Mouse (Mus musculus): ENCODE data around the gene Rnf43.

The Rnf43 gene

GRCm38 (mm10) chr11:87759609-87760005, 97.1 kb downstream of the Rnf43 start:
- DNase-seq (ENCODE audit: inconsistent ontology term), result no peak

DNA sequence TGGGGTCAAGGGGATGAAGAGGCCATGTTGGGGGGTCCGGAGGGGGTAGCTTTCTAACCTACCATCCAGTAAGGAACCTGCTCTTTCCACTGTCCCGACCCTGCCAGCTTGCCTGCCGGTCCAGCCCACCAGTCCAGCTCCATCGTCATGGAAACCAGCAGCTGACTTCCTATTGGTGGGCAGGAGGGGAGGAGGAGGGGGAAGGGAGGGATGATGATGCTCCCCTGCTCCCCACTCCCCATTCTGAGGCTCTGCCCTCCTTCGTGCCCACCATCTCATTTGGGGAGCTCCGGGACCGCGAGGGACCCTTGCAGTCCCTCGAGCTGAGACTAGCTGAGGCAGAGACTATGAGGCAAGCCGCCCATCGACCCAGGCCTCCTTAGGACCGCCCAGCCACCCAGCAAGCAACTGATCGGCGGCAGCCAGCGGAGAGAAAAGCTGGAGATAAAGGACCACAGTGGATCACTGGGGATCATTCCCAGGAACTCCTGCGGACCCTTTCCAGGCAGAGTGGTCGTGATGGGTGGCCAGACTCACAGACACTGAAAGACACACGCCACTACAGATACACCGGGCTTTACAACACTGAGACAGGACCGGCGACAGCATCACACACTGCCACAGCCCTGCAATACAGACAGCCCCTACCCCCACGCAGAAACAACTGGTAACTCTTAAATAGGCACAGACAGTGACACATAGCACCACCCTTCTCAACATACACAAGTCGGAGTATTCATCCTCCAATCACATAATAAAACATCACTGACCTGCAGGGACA, 98.0 kb downstream of the Rnf43 start, which contains the start of gene Tspoap1:
Gene Tspoap1 (plus strand): TSS at position 241 of the 781 bp plus-strand sequence.
- no peak for DNase-seq (ENCODE audit: inconsistent ontology term)

DNA sequence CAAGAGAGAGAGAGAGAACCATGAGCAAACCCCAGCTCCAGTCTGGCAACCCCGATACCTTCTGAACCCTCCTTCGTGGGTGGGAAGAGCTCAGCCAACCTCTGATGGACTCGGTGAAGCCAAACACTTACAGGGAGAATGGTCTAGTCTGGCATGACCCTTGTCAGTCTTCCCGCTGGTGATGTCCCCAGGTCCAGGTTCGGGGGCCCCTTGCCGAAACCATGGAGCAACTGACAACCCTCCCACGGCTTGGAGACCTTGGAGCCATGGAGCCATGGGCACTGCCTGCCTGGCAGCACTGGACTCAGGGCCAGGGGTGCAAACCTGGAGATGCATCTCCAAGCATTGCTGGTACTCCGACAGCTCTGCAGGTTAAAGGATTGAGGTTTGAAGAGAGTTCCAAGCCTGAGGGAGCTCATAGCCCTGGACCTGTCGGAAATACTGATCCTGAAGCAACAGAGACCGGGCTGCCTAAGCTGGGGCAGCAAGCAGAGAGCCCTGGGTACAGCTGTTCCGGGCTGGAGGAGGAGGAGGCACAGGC, 98.7 kb downstream of the Rnf43 start:
- no peak for DNase-seq (ENCODE audit: inconsistent ontology term)

DNA sequence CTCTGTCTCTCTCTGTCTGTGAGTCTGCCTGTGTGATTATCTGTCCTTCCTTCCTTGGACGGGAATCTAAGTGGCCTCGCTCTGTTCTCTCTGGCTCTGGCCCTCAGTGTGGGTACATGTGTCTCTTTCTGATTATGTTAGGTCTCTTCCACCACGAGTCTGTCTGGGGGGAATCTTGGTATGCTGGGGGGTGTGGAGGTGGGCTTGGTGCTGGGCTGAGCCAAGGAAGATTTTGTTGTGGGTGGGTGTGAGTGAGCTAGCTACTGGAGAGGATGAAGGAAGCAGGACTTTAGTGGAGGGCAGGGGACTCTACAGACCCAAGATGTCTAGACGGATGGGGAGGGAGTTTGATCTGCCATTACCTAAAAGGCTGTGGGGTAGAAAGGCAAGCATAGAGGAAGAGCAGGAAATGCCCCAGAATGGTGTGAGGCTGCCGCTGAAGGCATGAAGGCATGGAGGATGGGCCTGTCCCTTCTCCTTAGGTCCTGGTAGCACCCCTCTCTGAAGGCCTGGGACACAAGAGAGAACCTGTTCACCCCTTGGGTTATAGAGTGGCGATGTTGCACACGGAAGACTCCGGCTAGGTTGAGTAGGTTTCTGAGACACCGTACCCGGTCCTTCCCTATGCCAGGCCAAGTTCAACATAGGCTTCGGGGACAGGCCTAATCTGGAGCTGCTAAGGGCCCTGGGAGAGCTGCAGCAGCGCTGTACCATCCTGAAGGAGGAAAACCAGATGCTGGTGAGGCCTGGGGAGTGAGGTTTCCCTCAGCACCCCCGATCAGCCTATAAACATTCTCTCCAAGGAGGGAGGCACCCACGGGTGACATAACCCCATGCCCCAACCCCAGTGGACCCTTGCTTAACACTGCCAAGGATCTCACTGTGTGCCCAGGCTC, 99.5 kb downstream of the Rnf43 start:
- DNase-seq (ENCODE audit: inconsistent ontology term), result no peak

- DNase-seq (ENCODE audit: inconsistent ontology term), result no peak
These were observed 100.3 kb downstream of the Rnf43 start for GRCm38 (mm10) chr11:87762702-87763385.

- DNase-seq (ENCODE audit: inconsistent ontology term), result peak; percentile 23
These were observed 101.0 kb downstream of the Rnf43 start for GRCm38 (mm10) chr11:87763511-87763987.

DNA sequence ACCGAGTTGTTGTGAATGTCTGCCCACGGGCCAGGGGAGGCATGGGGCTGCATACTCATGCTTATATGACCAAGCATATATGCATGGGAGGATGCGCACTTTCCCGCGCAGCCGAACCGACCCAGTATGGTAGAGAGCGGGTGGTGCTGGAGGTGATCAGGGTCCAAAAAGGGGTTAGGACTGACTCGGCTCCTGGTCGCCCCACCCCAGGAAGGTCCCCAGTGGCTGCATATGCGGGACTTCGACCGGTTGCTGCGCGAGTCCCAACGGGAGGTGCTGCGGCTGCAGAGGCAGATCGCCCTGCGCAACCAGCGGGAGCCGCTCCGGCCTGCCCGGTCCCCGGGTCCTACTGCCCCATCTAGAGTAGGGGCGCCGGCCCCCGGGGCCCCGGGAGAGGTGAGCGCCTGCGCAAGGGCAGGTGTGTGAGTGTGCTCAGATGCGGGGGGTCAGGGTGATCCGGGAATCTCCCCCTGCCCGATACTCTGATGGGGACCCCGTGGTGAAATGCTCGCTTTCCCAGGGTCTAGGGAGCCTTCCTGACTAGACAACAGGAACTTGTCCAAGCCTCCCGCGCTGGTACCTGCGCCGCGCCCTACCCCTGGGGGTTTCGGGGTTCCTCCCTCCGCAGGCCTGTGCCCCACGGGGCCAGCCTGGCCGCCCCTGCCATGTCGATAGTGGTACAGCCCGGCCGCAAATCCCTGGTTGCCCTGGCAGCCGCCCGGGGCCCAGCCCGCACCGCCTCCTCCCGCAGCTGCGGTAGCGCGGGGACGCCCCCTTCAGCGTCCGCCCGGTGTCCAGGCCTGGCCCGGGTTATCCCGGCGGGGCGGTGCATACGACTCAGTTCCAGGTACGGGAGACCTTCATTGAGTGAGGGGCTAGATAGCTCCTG, 101.7 kb downstream of the Rnf43 start:
- DNase-seq (ENCODE audit: inconsistent ontology term), result peak; percentile 52

DNA sequence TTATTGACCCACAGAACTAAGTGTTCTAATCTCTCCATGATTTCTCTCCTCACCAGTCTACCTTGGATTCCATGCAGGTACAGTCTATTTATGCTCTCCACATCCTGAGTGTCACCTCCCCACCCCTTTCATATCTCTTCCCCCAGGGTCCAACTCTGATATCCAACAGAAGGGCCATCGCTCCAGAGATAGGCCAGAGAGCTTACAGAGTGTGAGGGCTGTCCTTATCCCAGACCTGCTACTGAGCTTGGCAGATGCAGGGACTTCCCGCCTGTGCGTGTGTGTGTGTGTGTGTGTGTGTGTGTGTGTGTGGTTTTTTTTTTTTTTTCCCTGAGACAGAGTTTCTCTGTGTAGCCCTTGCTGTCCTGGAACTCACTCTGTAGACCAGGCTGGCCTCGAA, 106.2 kb downstream of the Rnf43 start:
- no peak for DNase-seq (ENCODE audit: inconsistent ontology term)

GRCm38 (mm10) chr11:87770989-87771388, 108.5 kb downstream of the Rnf43 start:
- peak; percentile 30 for DNase-seq (ENCODE audit: inconsistent ontology term)

GRCm38 (mm10) chr11:87772354-87772753, 109.8 kb downstream of the Rnf43 start:
- DNase-seq (ENCODE audit: inconsistent ontology term), result no peak

- peak; percentile 84 for DNase-seq (ENCODE audit: inconsistent ontology term)
These were observed 115.7 kb downstream of the Rnf43 start for GRCm38 (mm10) chr11:87778100-87778765.

DNA sequence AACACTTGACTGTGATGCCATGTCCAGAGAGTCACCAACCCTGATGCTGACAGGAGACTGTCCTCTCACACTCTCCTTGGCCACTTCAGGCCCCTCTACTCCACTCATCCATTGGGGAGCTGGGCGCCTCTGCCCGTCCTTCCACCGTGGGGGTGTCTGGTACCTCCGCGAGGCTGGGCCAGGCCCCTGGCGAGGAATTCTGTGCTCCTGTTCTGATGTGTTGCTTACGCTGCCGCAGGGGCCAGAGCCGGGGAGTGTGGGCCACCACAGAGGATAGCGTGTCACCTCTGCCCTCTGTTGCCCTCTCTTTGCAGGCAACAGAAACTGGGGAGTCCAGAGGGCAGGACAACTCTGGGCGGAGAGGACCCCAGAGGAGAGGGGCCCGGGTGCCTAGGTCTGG, 116.4 kb downstream of the Rnf43 start:
- DNase-seq (ENCODE audit: inconsistent ontology term), result no peak

DNA sequence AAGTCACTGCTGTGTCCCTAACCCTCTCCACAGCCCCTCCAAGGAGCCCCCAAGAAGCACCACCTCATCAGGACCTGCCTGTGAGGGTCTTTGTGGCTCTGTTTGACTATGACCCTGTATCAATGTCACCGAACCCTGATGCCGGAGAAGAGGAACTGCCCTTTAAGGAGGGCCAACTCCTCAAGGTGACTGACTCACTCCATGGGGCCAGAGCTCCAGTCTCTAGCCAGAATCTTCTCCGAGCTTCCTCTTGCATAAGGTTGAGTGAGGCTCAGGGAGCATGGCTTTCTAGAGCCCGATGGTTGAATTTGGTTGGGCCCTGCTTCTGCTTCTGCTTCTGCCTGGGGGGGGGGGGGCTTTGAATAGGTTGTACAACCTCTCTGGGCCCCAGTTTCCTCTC, 116.9 kb downstream of the Rnf43 start:
- DNase-seq (ENCODE audit: inconsistent ontology term), result no peak

DNA sequence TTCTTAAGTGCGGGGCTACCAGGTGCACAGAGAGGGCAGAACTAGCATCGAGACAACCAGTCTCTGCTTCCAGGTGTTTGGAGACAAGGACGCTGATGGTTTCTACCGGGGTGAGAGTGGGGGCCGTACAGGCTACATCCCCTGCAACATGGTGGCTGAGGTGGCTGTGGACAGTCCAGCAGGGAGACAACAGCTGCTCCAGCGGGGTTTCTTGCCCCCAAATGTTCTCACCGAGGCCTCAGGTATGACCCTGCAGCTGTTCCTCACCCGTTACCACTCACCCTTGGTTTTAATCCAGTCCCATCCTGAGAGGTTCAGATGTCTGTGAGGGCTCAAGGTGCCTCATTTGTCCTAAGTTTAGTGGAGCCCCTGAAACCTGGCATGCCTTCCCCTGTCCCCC, 117.6 kb downstream of the Rnf43 start:
- DNase-seq (ENCODE audit: inconsistent ontology term), result no peak

All from Muller cell, postnatal 12 days (primary cell).